In the genomic region with DNA sequence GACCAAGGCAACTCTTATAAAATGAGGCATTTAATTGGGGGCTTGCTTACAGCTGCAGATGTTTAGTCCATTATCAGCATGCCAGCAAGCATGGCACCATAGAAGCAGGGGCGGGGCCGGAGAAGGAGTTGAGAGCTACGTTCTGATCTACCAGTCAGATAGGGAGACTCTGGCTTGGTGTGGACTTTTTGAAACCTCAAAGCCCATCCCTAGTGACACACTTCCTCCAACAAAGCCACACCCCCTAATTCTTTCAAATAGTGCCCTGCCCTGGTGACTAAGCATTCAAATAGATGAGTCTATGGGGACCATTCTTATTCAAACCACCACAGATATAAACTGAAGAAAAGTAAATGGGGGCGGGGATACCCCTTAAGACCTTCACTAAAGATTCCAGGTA, we compare ENCODE assay signal across 12 mouse cellular contexts.
DNase-seq lines count a peak whose midpoint lies in the region; ATAC-seq and TF ChIP-seq lines count a peak whose summit lies in the region.
"Had no signal": no experiment of that assay in that cellular context is flagged by ENCODE, and none has a peak within 500 bp of the region (broad histone marks: within the 10 kb centered on the region; RNA-seq: fewer than 3 reads in every experiment).

No protein-coding gene starts in this region.

- no peaks in the 10 kb centered on the region for H3K79me2 ChIP-seq in heart, adult 2 months (replicated peaks; ENCODE audit: control insufficient read depth, insufficient read depth, low read length)

- 0 out of 2 replicates have a peak overlapping the region, but pooled peaks have one; percentile 62 for H3K27ac ChIP-seq in heart, embryonic 10.5 days
- H3K27ac ChIP-seq in heart, adult 2 months, result no peak overlapping the region
- H3K27ac ChIP-seq in bone marrow, adult 2 months (ENCODE audit: control insufficient read depth, insufficient read depth, low read depth, low read length, poor library complexity), result peak overlapping the region; percentile 15; the same call in 1 of the 2 replicates
- peak overlapping the region; percentile 32 for H3K27ac ChIP-seq in liver, embryonic 12.5 days
- peak overlapping the region; percentile 76 for H3K27ac ChIP-seq in small intestine, adult 2 months (ENCODE audit: insufficient read depth, low read depth, low read length)
- H3K27ac ChIP-seq: hindbrain, embryonic 12.5 days had no signal

- no peak overlapping the region for H3K4me2 ChIP-seq in liver, embryonic 12.5 days
- H3K4me2 ChIP-seq: hindbrain, embryonic 12.5 days had no signal

- TF ChIP-seq EP300 in heart, adult 2 months (IDR thresholded peaks at IDR 0.05; ENCODE audit: insufficient read depth, low read depth, low read length), result no peak

- H3K9ac ChIP-seq in heart, adult 2 months (ENCODE audit: low read depth, low read length), result no peak overlapping the region
- H3K9ac ChIP-seq in liver, embryonic 12.5 days, result no peak overlapping the region
- H3K9ac ChIP-seq: hindbrain, embryonic 12.5 days had no signal

- TF ChIP-seq POLR2A in heart, adult 2 months (IDR thresholded peaks at IDR 0.05; ENCODE audit: insufficient read depth, low read depth, low read length), result no peak
- no peak for TF ChIP-seq POLR2A in bone marrow, adult 2 months (IDR thresholded peaks at IDR 0.05; ENCODE audit: borderline replicate concordance, control insufficient read depth, low read depth, low read length)
- no peak for TF ChIP-seq POLR2A in small intestine, adult 2 months (IDR thresholded peaks at IDR 0.05; ENCODE audit: low read depth, low read length)

- no peaks in the 10 kb centered on the region for H3K27me3 ChIP-seq in heart, embryonic 10.5 days (ENCODE audit: insufficient read depth, poor library complexity, severe bottlenecking)
- H3K27me3 ChIP-seq in heart, adult 2 months (ENCODE audit: control insufficient read depth, insufficient read depth, low read length), result no peaks in the 10 kb centered on the region
- H3K27me3 ChIP-seq in liver, embryonic 12.5 days (replicated peaks), result no peaks in the 10 kb centered on the region
- H3K27me3 ChIP-seq in small intestine, adult 2 months (ENCODE audit: control insufficient read depth, insufficient read depth, low read length), result no peaks in the 10 kb centered on the region
- H3K27me3 ChIP-seq: hindbrain, embryonic 12.5 days had no signal

- no peak for DNase-seq in heart, embryonic 10.5 days (ENCODE audit: low spot score)
- no peak for DNase-seq in heart, adult 2 months
- DNase-seq in layer of hippocampus, adult 11-12 months (ENCODE audit: low spot score), result no peak
- no peak for DNase-seq in left cerebral cortex, postnatal 25 days (ENCODE audit: low spot score in 2 of 2)
- DNase-seq in urinary bladder, postnatal 36 days (ENCODE audit: low spot score in 2 of 2), result no peak
- DNase-seq: adrenal gland, adult 8-10 months; cerebellum, postnatal 10 days had no signal

- intact Hi-C loops in heart, adult 2 months (cut with DNase I), result no loop called here
- intact Hi-C loops in left cerebral cortex, postnatal 25 days (cut with DNase I), result no loop called here

- ATAC-seq in liver, embryonic 12.5 days, result peak; percentile 29; the same call in 1 of the 2 replicates

- no peak overlapping the region for H3K4me3 ChIP-seq in heart, embryonic 10.5 days
- H3K4me3 ChIP-seq in heart, adult 2 months, result no peak overlapping the region
- no peak overlapping the region for H3K4me3 ChIP-seq in bone marrow, adult 2 months (replicated peaks; ENCODE audit: control insufficient read depth, low read depth, low read length)
- H3K4me3 ChIP-seq in liver, embryonic 12.5 days, result no peak overlapping the region
- H3K4me3 ChIP-seq in small intestine, adult 2 months (ENCODE audit: low read depth, low read length), result no peak overlapping the region
- H3K4me3 ChIP-seq: erythroblast, embryonic 14.5 days; hindbrain, embryonic 12.5 days had no signal

- no peak for TF ChIP-seq CTCF in heart, adult 2 months (IDR thresholded peaks at IDR 0.05)
- no peak for TF ChIP-seq CTCF in bone marrow, adult 2 months (IDR thresholded peaks at IDR 0.05; ENCODE audit: control insufficient read depth, insufficient read depth, low read length)
- TF ChIP-seq CTCF in small intestine, adult 2 months (IDR thresholded peaks at IDR 0.05; ENCODE audit: extremely low read depth, insufficient read length, insufficient replicate concordance, low read depth, low read length), result no peak

- 79% methylated on average over 4 of the region's 4 CpGs for WGBS in heart, embryonic 10.5 days
- WGBS in heart, adult 2 months, result 77% methylated on average over 4 of the region's 4 CpGs
- 39% methylated on average over 4 of the region's 4 CpGs for WGBS in bone marrow, adult 2 months
- WGBS in liver, embryonic 12.5 days (ENCODE audit: insufficient replicate concordance), result 29% methylated on average over 4 of the region's 4 CpGs
- WGBS in small intestine, adult 2 months, result 45% methylated on average over 4 of the region's 4 CpGs

- no peaks in the 10 kb centered on the region for H3K9me3 ChIP-seq in heart, embryonic 10.5 days
- H3K9me3 ChIP-seq in liver, embryonic 12.5 days (replicated peaks), result no peaks in the 10 kb centered on the region
- H3K9me3 ChIP-seq: hindbrain, embryonic 12.5 days had no signal

- no peaks in the 10 kb centered on the region for H3K36me3 ChIP-seq in heart, embryonic 10.5 days
- H3K36me3 ChIP-seq in heart, adult 2 months (ENCODE audit: control insufficient read depth, insufficient read depth, low read length), result no peaks in the 10 kb centered on the region
- H3K36me3 ChIP-seq in liver, embryonic 12.5 days, result no peaks in the 10 kb centered on the region
- H3K36me3 ChIP-seq in small intestine, adult 2 months (ENCODE audit: control insufficient read depth, insufficient read depth, low read length), result no peaks in the 10 kb centered on the region
- H3K36me3 ChIP-seq: hindbrain, embryonic 12.5 days had no signal

- H3K4me1 ChIP-seq in heart, embryonic 10.5 days, result peaks cover 34% of the 10 kb centered on the region
- H3K4me1 ChIP-seq in heart, adult 2 months (ENCODE audit: control insufficient read depth, insufficient read depth, low read length), result no peaks in the 10 kb centered on the region; the same call in 1 of the 2 replicates
- peaks cover 7% of the 10 kb centered on the region; the same call in 1 of the 2 replicates for H3K4me1 ChIP-seq in bone marrow, adult 2 months (ENCODE audit: control insufficient read depth, insufficient read depth, low read length)
- H3K4me1 ChIP-seq in liver, embryonic 12.5 days, result peaks cover 39% of the 10 kb centered on the region
- H3K4me1 ChIP-seq in small intestine, adult 2 months (ENCODE audit: control insufficient read depth, insufficient read depth, insufficient read length, low read length), result peaks cover 30% of the 10 kb centered on the region
- H3K4me1 ChIP-seq: hindbrain, embryonic 12.5 days had no signal
